Mouse (Mus musculus) embryonic facial prominence, embryonic 13.5 days (tissue): ENCODE data around the gene Fcgr1. TPM values are rescaled to one million over a fixed set of nuclear protein-coding genes. Genes with fewer than 3 reads are reported as not detected.
A peak's percentile ranks its signal among the peaks of the same experiment; 100 is the strongest.
"Not testable (repeated sequence)": the region's sequence is repeated elsewhere in the genome, so short reads cannot be mapped to it uniquely, and the experiment has no call there.

ENCODE experiments used
- ATAC-seq: fragments of 200-750 bp; cut with Nextera tagmentation; 2 replicates; pipeline ENCODE4 v1.8.0; 2017; ENCODE audit warnings: low read depth; ENCODE audit not compliant: insufficient number of reproducible peaks, insufficient read depth, low FRiP score, low TSS enrichment
- H3K27ac ChIP-seq: fragments of 300-500 bp; sonication (generic); 2 replicates; pipeline ENCODE4 v1.5.1; 2015; ENCODE audit warnings: moderate library complexity, mild to moderate bottlenecking, inconsistent platforms
- H3K27me3 ChIP-seq: fragments of 300-500 bp; sonication (generic); 2 replicates; pipeline ENCODE4 v1.6.1; 2015; ENCODE audit warnings: mild to moderate bottlenecking, inconsistent platforms
- H3K36me3 ChIP-seq: fragments of 300-500 bp; sonication (generic); 2 replicates; pipeline ENCODE4 v1.6.1; 2015; ENCODE audit warnings: mild to moderate bottlenecking, inconsistent platforms
- H3K4me1 ChIP-seq: fragments of 300-500 bp; sonication (generic); 2 replicates; pipeline ENCODE4 v1.6.1; 2015; ENCODE audit warnings: inconsistent platforms
- H3K4me2 ChIP-seq: fragments of 300-500 bp; sonication (generic); 2 replicates; pipeline ENCODE4 v1.6.1; 2015; ENCODE audit warnings: moderate library complexity, mild to moderate bottlenecking, inconsistent platforms
- H3K4me3 ChIP-seq: fragments of 300-500 bp; sonication (generic); 2 replicates; pipeline ENCODE4 v1.5.1; 2015; ENCODE audit warnings: mild to moderate bottlenecking, inconsistent platforms
- H3K9ac ChIP-seq: fragments of 300-500 bp; sonication (generic); 2 replicates; pipeline ENCODE4 v1.6.1; 2015; ENCODE audit warnings: mild to moderate bottlenecking, inconsistent platforms
- H3K9me3 ChIP-seq: fragments of 300-500 bp; sonication (generic); 2 replicates; pipeline ENCODE4 v1.6.1; 2016; ENCODE audit warnings: inconsistent platforms
- WGBS: fragments of 180-500 bp; shearing (Covaris S2); methylation state at CpG from one replicate; pipeline ENCODE4 v1.1.7; 2015; ENCODE audit warnings: mixed read lengths; 5-methylcytosine and 5-hydroxymethylcytosine counted together
- polyA plus RNA-seq: library from polyadenylated mRNA; unstranded; fragments of >200 nt; fragmentation: Nextera tagmentation; extraction: Ambion mirVana; gene quantifications from 2 replicates; pipeline ENCODE4 v1.2.1, GENCODE M21; 2015

Gene Fcgr1
- polyA plus RNA-seq, 1 experiment from 2014 or later: 2.1 TPM

GRCm38 (mm10) chr3:96333396-96334174 is 39.8 kb upstream of the Fcgr1 start:
- Histone ChIP-seq H3K9ac (no peak overlapping the region), H3K27me3 (peaks cover 99% of the 10 kb centered on the region), H3K27ac (no peak overlapping the region), H3K9me3 (no peaks in the 10 kb centered on the region), H3K4me3 (peak overlapping the region; percentile 24), H3K36me3 (no peaks in the 10 kb centered on the region), H3K4me1 (peaks cover 6% of the 10 kb centered on the region; the same call in 1 of the 2 replicates), H3K4me2 (peak overlapping the region; percentile 46)
- no peak for ATAC-seq
- 3% methylated on average over 25 of the region's 25 CpGs for WGBS

- peaks cover 6% of the 10 kb centered on the region; the same call in 1 of the 2 replicates for H3K4me1 ChIP-seq
- no peak overlapping the region for H3K4me2 ChIP-seq
- peaks cover 94% of the 10 kb centered on the region for H3K27me3 ChIP-seq
- no peaks in the 10 kb centered on the region for H3K9me3 ChIP-seq
- no peak overlapping the region for H3K27ac ChIP-seq
- ATAC-seq: no peak
- no peak overlapping the region for H3K4me3 ChIP-seq
- no peaks in the 10 kb centered on the region for H3K36me3 ChIP-seq
- H3K9ac ChIP-seq: no peak overlapping the region
- WGBS: 4% methylated on average over 27 of the region's 27 CpGs
Observed at GRCm38 (mm10) chr3:96332631-96333395, 39.0 kb upstream of the Fcgr1 start.

- Histone ChIP-seq H3K9me3 (no peaks in the 10 kb centered on the region), H3K4me1 (peaks cover 6% of the 10 kb centered on the region; the same call in 1 of the 2 replicates), H3K9ac (no peak overlapping the region), H3K27ac (no peak overlapping the region), H3K36me3 (no peaks in the 10 kb centered on the region), H3K4me2 (no peak overlapping the region), H3K4me3 (no peak overlapping the region), H3K27me3 (peaks cover 94% of the 10 kb centered on the region)
- no peak for ATAC-seq
- WGBS: 19% methylated on average over 13 of the region's 14 CpGs
Observed at GRCm38 (mm10) chr3:96332000-96332399, 38.2 kb upstream of the Fcgr1 start.

- peaks cover 92% of the 10 kb centered on the region for H3K27me3 ChIP-seq
- WGBS: 71% methylated on average over 7 of the region's 7 CpGs
Observed at GRCm38 (mm10) chr3:96331438-96331837, 37.7 kb upstream of the Fcgr1 start.

GRCm38 (mm10) chr3:96330603-96331002 is 36.8 kb upstream of the Fcgr1 start:
- no peak overlapping the region for H3K27ac ChIP-seq
- no peaks in the 10 kb centered on the region for H3K36me3 ChIP-seq
- H3K9ac ChIP-seq: no peak overlapping the region
- H3K4me3 ChIP-seq: no peak overlapping the region
- ATAC-seq: no peak
- no peak overlapping the region for H3K4me2 ChIP-seq
- no peaks in the 10 kb centered on the region for H3K9me3 ChIP-seq
- H3K27me3 ChIP-seq: peaks cover 92% of the 10 kb centered on the region
- 62% methylated on average over 7 of the region's 7 CpGs for WGBS
- peaks cover 6% of the 10 kb centered on the region; the same call in 1 of the 2 replicates for H3K4me1 ChIP-seq

More at GRCm38 (mm10) chr3:96331438-96331837, 37.7 kb upstream of the Fcgr1 start:
- Histone ChIP-seq H3K9me3 (no peaks in the 10 kb centered on the region), H3K4me1 (peaks cover 6% of the 10 kb centered on the region; the same call in 1 of the 2 replicates), H3K4me3 (no peak overlapping the region), H3K9ac (no peak overlapping the region), H3K36me3 (no peaks in the 10 kb centered on the region), H3K27ac (no peak overlapping the region), H3K4me2 (no peak overlapping the region)
- ATAC-seq: no peak

GRCm38 (mm10) chr3:96330181-96330580 is 36.4 kb upstream of the Fcgr1 start:
- Histone ChIP-seq H3K27ac (no peak overlapping the region), H3K9me3 (no peaks in the 10 kb centered on the region), H3K4me1 (peaks cover 6% of the 10 kb centered on the region; the same call in 1 of the 2 replicates), H3K27me3 (peaks cover 92% of the 10 kb centered on the region), H3K4me3 (no peak overlapping the region), H3K36me3 (no peaks in the 10 kb centered on the region), H3K9ac (no peak overlapping the region), H3K4me2 (no peak overlapping the region)
- no peak for ATAC-seq
- 85% methylated on average over 4 of the region's 4 CpGs for WGBS

GRCm38 (mm10) chr3:96328730-96329387 is 35.1 kb upstream of the Fcgr1 start:
- ATAC-seq: no peak; the same call in 1 of the 2 replicates
- Histone ChIP-seq H3K36me3 (no peaks in the 10 kb centered on the region), H3K9me3 (no peaks in the 10 kb centered on the region), H3K4me2 (peak overlapping the region; percentile 69), H3K4me1 (peaks cover 3% of the 10 kb centered on the region; the same call in 1 of the 2 replicates), H3K27me3 (peaks cover 91% of the 10 kb centered on the region), H3K9ac (no peak overlapping the region), H3K27ac (no peak overlapping the region), H3K4me3 (no peak overlapping the region; the same call in 1 of the 2 replicates)
- 12% methylated on average over 15 of the region's 15 CpGs for WGBS

- Histone ChIP-seq H3K27me3 (peaks cover 90% of the 10 kb centered on the region), H3K9ac (peak overlapping the region; percentile 36; the same call in 1 of the 2 replicates), H3K4me3 (peak overlapping the region; percentile 45), H3K4me2 (peak overlapping the region; percentile 69)
- not testable (repeated sequence) for H3K36me3 ChIP-seq, H3K9me3 ChIP-seq, H3K4me1 ChIP-seq, H3K27ac ChIP-seq
- ATAC-seq: peak; percentile 86
- under 1% methylated on average over 49 of the region's 49 CpGs for WGBS
Observed at GRCm38 (mm10) chr3:96328060-96328729, 34.4 kb upstream of the Fcgr1 start.

GRCm38 (mm10) chr3:96327647-96328046 is 33.9 kb upstream of the Fcgr1 start:
- no peaks in the 10 kb centered on the region for H3K9me3 ChIP-seq
- no peaks in the 10 kb centered on the region for H3K4me1 ChIP-seq
- 0 out of 2 replicates have a peak overlapping the region, but pooled peaks have one; percentile 36 for H3K9ac ChIP-seq
- no peak for ATAC-seq
- H3K27ac ChIP-seq: no peak overlapping the region
- peak overlapping the region; percentile 45 for H3K4me3 ChIP-seq
- no peaks in the 10 kb centered on the region for H3K36me3 ChIP-seq
- H3K4me2 ChIP-seq: peak overlapping the region; percentile 69
- WGBS: 0% methylated on average over 14 of the region's 18 CpGs
- H3K27me3 ChIP-seq: peaks cover 88% of the 10 kb centered on the region

GRCm38 (mm10) chr3:96327131-96327530 is 33.4 kb upstream of the Fcgr1 start:
- ATAC-seq: no peak
- Histone ChIP-seq H3K9ac (no peak overlapping the region), H3K9me3 (no peaks in the 10 kb centered on the region), H3K36me3 (no peaks in the 10 kb centered on the region), H3K4me2 (peak overlapping the region; percentile 69), H3K27ac (no peak overlapping the region), H3K4me1 (no peaks in the 10 kb centered on the region), H3K4me3 (peak overlapping the region; percentile 45; the same call in 1 of the 2 replicates), H3K27me3 (peaks cover 88% of the 10 kb centered on the region)
- WGBS: 3% methylated on average over 6 of the region's 6 CpGs

GRCm38 (mm10) chr3:96323806-96324205 is 30.0 kb upstream of the Fcgr1 start:
- not testable (repeated sequence) for ATAC-seq
- 62% methylated on average over 6 of the region's 6 CpGs for WGBS

More at GRCm38 (mm10) chr3:96323806-96324205, 30.0 kb upstream of the Fcgr1 start:
- not testable (repeated sequence) for H3K36me3 ChIP-seq, H3K9ac ChIP-seq, H3K4me3 ChIP-seq, H3K9me3 ChIP-seq, H3K4me2 ChIP-seq, H3K27ac ChIP-seq, H3K4me1 ChIP-seq
- peaks cover 65% of the 10 kb centered on the region for H3K27me3 ChIP-seq
